Mouse (Mus musculus): Measurements from ENCODE around the gene Vti1a.

Vti1a gene

GRCm38 (mm10) chr19:55316109-55316714, at the start of gene Vti1a:
Vti1a (plus strand) TSS chr19:55316295.
- peak; percentile 82 to 86 for DNase-seq

GRCm38 (mm10) chr19:55266786-55267185, 49.3 kb upstream of the Vti1a start:
- no peak for DNase-seq

- DNase-seq, result no peak
Measured at GRCm38 (mm10) chr19:55268150-55268549, 47.9 kb upstream of the Vti1a start.

- DNase-seq, result no peak
Measured at GRCm38 (mm10) chr19:55269051-55269450, 47.0 kb upstream of the Vti1a start.

- no peak for DNase-seq
Measured at GRCm38 (mm10) chr19:55271448-55271847, 44.6 kb upstream of the Vti1a start.

DNA sequence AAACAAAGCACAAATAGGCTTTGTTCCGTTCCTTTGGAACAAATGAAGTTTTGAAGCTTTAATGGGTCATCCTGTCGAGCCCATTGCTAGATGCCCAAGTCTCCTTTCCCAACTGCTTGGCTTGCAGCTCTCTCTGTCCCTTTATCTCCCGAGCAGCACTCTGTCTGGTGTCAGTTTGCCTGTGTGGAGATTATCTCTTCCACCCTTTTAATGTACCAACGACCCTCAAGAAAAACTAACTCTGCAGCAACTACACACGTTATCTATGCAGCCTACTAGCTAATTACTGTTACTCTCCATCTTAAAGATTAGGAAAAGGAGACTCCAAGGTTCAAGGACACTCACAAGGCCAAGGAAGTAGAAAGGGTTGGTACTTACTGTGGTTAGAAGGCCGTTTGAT, 42.8 kb upstream of the Vti1a start:
- no peak for DNase-seq

DNA sequence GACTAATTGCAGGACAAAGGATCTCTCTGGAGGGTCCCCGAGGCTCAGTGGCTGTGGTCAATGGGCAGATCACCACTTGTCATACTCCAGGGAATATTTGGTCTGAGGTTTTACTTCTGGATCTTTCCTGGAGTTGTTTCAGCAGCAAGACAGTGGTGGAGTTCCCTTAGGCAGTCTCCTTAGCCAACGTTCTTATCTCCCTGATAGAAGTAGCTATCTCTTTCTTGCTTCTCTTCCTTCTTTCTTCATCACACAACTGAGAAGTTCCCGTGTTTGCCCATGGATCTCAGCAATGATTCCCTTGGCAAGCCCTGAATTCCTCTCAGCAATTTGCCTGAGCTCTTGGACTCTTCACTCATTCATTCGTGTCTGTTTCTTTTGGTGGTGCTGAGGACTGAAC, 40.0 kb upstream of the Vti1a start:
- DNase-seq, result no peak

GRCm38 (mm10) chr19:55276770-55277169, 39.3 kb upstream of the Vti1a start:
- DNase-seq, result no peak

GRCm38 (mm10) chr19:55284093-55284492, 32.0 kb upstream of the Vti1a start:
- DNase-seq, result no peak

DNA sequence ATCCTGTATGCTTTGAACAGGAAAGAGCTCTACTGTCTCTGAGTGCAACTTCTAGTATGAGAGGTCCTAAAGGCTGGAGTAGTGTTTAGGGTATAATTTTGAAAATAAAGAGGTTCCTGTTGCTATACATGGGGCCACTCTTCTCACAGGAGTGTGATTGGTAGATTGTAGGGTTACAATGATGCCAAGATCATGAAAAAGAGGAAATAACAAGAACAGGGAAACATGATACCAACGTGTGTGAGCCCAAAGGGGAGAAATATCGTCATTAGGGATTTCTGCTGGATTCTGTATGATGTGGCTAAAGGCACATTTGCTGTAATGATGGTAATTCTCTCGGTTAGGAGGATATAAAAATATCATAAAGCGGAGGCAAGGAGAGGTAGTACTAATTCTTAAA, 30.1 kb upstream of the Vti1a start:
- DNase-seq, result no peak

GRCm38 (mm10) chr19:55288974-55289373, 27.1 kb upstream of the Vti1a start:
- no peak for DNase-seq

- no peak for DNase-seq
Measured at GRCm38 (mm10) chr19:55290621-55291270, 25.3 kb upstream of the Vti1a start.

GRCm38 (mm10) chr19:55292210-55292850, 23.8 kb upstream of the Vti1a start:
- DNase-seq, result no peak

GRCm38 (mm10) chr19:55293175-55293574, 22.9 kb upstream of the Vti1a start:
- no peak for DNase-seq

DNA sequence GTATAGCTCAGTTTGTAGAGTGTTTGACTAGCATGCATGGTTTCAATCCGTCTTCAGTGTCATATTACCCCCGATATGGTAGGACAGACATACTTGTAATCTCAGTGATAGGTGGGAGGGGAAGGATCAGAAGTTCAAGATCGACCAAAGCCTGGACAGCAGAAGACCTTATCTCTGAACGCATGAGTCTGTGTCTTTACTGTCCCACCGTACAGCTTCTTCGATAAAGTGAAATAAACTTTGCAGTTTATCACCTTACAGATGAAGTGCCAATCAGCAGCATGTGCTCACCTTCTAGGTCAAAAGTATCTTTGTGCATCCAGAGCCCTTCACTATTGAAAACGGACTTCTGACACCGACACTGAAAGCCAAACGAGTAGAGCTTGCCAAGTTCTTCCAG, 21.0 kb upstream of the Vti1a start:
- DNase-seq, result no peak

GRCm38 (mm10) chr19:55295556-55295955, 20.5 kb upstream of the Vti1a start:
- DNase-seq, result no peak

DNA sequence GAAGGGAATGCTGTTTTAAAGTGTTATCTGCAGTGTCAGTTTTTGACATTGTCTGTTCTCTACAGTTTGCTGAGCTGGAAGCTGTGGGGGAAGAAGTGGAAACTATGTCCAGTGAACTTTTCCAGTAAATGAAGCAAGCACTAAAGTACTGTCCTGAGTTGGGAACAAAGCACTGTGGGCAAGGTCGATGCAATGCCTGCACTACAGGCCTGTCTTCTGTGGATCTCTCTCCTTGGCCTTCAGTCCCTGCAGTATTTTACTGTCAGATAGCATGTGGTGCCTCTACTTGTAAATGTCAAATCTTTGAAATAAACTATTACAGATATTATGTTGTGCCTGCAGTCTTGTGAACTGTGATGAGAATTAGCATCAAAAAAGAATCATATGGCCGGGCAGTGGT, 19.8 kb upstream of the Vti1a start:
- DNase-seq, result no peak

DNA sequence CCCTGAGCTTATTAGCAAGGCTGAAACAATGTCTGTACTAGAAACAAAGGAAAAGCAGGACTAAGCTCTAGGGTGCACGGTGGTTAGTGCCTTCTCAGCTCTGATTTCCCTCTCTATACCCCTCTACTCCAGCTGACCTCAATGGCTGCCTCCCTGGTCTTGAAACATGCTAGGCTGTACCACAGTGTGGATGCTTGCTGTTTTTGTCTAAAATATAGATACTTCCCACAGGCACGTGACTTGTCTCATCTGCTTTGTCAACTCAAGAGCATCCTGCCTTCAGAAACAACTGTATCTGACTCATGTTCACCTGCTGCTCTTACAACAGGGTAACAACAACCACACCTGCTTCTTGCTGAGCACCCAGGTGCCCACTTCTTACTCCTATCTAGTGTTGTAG, 18.6 kb upstream of the Vti1a start:
- DNase-seq, result no peak

GRCm38 (mm10) chr19:55297961-55298360, 18.1 kb upstream of the Vti1a start:
- no peak for DNase-seq

- DNase-seq, result no peak
Measured at GRCm38 (mm10) chr19:55299378-55299777, 16.7 kb upstream of the Vti1a start.

DNA sequence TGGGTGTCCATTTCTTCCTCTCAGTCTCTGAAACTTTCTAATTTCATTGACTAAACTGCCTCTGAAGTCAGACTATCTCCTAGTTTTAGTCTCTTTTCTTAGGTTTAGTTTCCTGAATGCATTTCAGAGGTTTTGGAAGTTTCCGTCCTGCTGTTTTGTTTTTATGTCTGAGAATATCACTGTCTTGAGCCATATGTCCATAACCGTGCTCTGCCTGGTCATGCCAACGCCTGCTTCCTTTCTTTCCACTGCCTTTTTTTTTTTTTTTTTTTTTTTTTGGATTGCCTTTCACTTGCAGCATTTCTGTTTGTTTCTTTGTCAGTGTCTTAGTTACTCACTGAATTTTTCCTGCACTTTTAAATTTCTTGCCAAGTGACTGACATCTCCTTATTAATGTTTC, 15.6 kb upstream of the Vti1a start:
- DNase-seq, result no peak

DNA sequence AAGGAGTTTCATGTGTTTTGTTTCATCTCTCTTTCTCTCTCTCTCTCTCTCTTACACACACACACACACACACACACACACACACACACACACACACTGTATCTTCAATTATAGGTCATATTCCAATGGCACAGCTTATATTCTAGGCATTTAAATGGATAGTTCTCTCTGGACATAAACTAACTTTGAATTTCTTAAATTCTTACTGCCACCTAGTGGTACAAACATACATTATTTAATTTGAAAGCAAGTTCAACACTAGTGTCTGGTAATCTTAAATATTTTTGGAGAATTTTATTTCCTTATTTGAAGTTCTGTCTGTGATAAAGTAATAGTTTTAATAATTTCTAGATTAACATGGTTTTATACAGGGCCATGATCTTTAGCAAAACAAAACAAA, 11.1 kb upstream of the Vti1a start:
- no peak for DNase-seq

GRCm38 (mm10) chr19:55311874-55312273, 4.2 kb upstream of the Vti1a start:
- DNase-seq, result no peak

- DNase-seq, result no peak
Measured at GRCm38 (mm10) chr19:55313649-55314048, 2.4 kb upstream of the Vti1a start.
